Mouse (Mus musculus) intestine, postnatal 0 days (tissue): ENCODE measurements around the gene Ctsd. TPM values are rescaled to one million over a fixed set of nuclear protein-coding genes. Genes with fewer than 3 reads are reported as not detected.

Experiments
- ATAC-seq: fragments of 200-750 bp; cut with Nextera tagmentation; 2 replicates; pipeline ENCODE4 v1.8.0; 2017; ENCODE audit warnings: mild to moderate bottlenecking, moderate TSS enrichment, moderate library complexity
- H3K27ac ChIP-seq: fragments of 300-500 bp; sonication (generic); 2 replicates; pipeline ENCODE4 v1.5.1; 2014; ENCODE audit warnings: mild to moderate bottlenecking, low read depth, low read length, moderate library complexity
- H3K27me3 ChIP-seq: fragments of 300-500 bp; sonication (generic); replicated peaks from 2 replicates; pipeline ENCODE4 v1.6.1; 2014; ENCODE audit warnings: low read length, mixed read lengths; ENCODE audit not compliant: control insufficient read depth, insufficient read depth
- H3K36me3 ChIP-seq: fragments of 300-500 bp; sonication (generic); 2 replicates; pipeline ENCODE4 v1.6.1; 2014; ENCODE audit warnings: mild to moderate bottlenecking, moderate library complexity; ENCODE audit not compliant: control insufficient read depth, insufficient read depth
- H3K4me1 ChIP-seq: fragments of 300-500 bp; sonication (generic); replicated peaks from 2 replicates; pipeline ENCODE4 v1.6.1; 2014; ENCODE audit warnings: antibody characterized with exemption, low read length, mixed read lengths; ENCODE audit not compliant: control insufficient read depth, insufficient read depth
- H3K4me2 ChIP-seq: fragments of 300-500 bp; sonication (generic); replicated peaks from 2 replicates; pipeline ENCODE4 v1.6.1; 2014; ENCODE audit warnings: low read depth, mild to moderate bottlenecking, moderate library complexity
- H3K4me3 ChIP-seq: fragments of 300-500 bp; sonication (generic); 2 replicates; pipeline ENCODE4 v1.5.1; 2014; ENCODE audit warnings: low read depth, low read length
- H3K9ac ChIP-seq: fragments of 300-500 bp; sonication (generic); 2 replicates; pipeline ENCODE4 v1.6.1; 2014; ENCODE audit warnings: mild to moderate bottlenecking, low read depth, low read length
- H3K9me3 ChIP-seq: fragments of 300-500 bp; sonication (generic); 2 replicates; pipeline ENCODE4 v1.6.1; 2016; ENCODE audit warnings: mixed run types; ENCODE audit not compliant: control insufficient read depth
- CTCF ChIP-seq: sonication (generic); IDR thresholded peaks from 2 replicates; pipeline ENCODE4 v1.5.1; 2016; ENCODE audit warnings: low read depth, mild to moderate bottlenecking, control low read depth, antibody characterized with exemption, moderate library complexity
- WGBS: fragments of 180-500 bp; shearing (Covaris S2); extraction: QIAGEN DNeasy Blood & Tissue Kit; methylation state at CpG from one replicate; pipeline ENCODE4 v1.1.7; 2014; 5-methylcytosine and 5-hydroxymethylcytosine counted together
- polyA plus RNA-seq: library from polyadenylated mRNA; unstranded; fragments of >200 nt; fragmentation: Nextera tagmentation; extraction: Ambion mirVana; gene quantifications from 2 replicates; pipeline ENCODE4 v1.2.1, GENCODE M21; 2015

Gene Ctsd
- polyA plus RNA-seq, 1 experiment from 2014 or later = 496 TPM

DNA sequence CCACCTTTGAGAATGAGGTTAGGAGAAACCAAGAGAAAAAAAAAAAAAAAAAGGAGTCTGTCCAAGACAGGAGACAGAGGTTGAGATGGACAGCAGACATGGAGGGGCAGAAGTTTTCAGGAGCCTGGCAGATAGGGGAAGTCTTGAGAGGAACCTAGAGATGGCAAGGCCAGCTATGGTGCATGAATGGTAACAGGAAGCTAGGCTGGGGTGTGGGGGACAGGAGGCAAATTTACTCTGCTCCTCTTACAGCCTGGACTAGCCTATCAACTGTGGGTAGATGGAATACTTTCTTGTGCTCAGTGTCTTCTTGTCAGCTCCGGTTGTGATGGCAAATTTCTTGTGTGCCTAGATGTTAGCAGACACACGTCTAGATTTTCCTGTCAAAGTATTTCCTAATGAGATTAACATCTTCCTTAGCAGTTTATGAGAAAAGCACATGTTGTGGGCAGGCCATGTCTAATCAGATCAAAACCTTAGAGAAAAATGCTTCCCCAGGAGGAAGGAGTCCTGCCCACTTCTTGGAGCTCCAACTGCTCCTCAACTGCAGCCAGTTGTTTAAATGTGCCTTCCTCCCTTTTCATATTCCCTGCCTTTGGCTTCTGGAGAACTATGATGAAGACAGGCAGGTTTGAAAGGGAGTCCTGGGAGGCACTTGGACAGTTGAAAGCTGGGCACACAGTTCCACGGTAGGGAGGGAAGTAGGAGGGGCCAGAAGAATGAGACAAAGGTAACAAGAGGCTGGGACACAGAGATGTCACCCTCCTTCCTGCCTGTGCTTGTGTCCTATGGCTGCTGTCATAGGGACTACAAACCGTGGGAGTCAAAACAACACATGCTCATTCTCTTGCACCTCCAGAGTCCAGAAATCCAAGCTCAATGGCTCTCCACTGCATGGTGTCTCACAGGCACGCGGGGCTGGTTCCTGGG lies 6.7 kb upstream of the Ctsd start:
- H3K9ac ChIP-seq = no peak overlapping the region
- H3K27me3 ChIP-seq = no peaks in the 10 kb centered on the region
- H3K4me2 ChIP-seq = no peak overlapping the region
- H3K36me3 ChIP-seq = no peaks in the 10 kb centered on the region
- no peak for TF ChIP-seq CTCF
- H3K27ac ChIP-seq = no peak overlapping the region
- no peaks in the 10 kb centered on the region for H3K4me1 ChIP-seq
- H3K4me3 ChIP-seq = no peak overlapping the region
- no peak for ATAC-seq
- WGBS = 63% methylated on average over 6 of the region's 6 CpGs
- H3K9me3 ChIP-seq = no peaks in the 10 kb centered on the region

DNA sequence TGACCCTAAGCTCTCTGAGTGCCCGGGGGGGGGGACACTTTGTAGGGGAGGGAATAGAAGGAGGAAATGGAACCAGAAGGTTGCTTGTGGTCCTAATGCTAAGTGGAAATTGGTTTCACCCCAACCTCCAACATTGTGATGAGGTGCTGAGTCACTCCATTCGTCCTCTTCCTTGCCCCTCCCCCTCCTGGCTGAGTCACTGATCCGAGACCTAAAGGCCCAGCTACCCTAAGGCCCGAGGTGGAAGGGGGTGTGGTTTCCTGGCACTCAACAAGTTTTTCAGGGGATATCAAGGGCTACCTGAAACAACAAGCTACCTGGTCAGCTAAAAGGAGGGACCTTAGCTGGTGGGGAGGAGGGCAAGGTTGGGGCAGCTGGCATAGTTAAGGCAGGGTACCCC lies 5.4 kb upstream of the Ctsd start:
- WGBS = 24% methylated on average over 4 of the region's 4 CpGs
- no peaks in the 10 kb centered on the region for H3K4me1 ChIP-seq
- H3K27ac ChIP-seq = no peak overlapping the region
- H3K9ac ChIP-seq = no peak overlapping the region
- TF ChIP-seq CTCF = no peak
- no peaks in the 10 kb centered on the region for H3K36me3 ChIP-seq
- H3K4me3 ChIP-seq = no peak overlapping the region
- H3K4me2 ChIP-seq = no peak overlapping the region
- H3K9me3 ChIP-seq = no peaks in the 10 kb centered on the region
- ATAC-seq = no peak
- H3K27me3 ChIP-seq = no peaks in the 10 kb centered on the region

DNA sequence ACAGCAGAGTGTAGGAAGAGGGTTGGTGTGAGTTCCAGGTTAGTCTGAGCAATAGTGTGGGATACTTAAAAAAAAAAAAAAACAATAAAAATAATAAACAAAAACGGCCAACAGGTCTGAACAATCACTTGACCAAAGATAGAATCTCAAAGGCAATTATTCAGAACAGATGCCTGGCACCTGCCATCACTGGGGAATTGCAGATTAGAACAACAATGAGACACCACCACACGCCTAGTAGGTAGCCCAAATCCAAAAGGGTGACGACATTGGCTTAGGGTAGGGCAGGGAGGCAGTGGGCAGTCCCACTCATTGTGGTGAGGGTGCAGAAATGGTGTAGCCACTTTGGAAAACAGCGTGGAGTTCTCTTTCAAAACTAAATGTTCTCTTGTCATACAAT lies 3.8 kb upstream of the Ctsd start:
- no peak for ATAC-seq
- Histone ChIP-seq H3K36me3 (no peaks in the 10 kb centered on the region), H3K9ac (no peak overlapping the region), H3K4me2 (no peak overlapping the region), H3K9me3 (no peaks in the 10 kb centered on the region), H3K4me3 (no peak overlapping the region), H3K4me1 (peaks cover under 1% of the 10 kb centered on the region; the same call in 1 of the 2 replicates), H3K27ac (no peak overlapping the region), H3K27me3 (no peaks in the 10 kb centered on the region)
- 58% methylated on average over 4 of the region's 4 CpGs for WGBS
- no peak for TF ChIP-seq CTCF

DNA sequence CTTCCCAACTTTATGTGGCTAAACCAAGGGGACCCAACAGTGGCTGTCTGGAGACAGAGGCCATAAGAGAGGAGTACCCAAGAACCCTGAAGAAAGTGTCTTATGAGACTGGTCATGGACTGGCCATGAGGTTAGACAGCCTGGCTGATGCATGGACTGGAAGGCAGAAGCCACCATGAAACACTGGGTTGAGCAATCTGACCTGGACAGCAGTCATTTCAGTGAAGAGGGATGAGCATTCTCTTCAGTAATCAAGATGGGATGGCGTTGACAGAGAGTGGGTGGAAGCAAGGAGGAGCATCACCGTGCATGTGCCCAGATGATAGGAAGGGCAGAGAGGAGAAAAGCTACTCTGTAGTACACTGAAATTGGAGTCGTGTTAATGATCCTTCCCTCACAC lies 3.3 kb upstream of the Ctsd start:
- Histone ChIP-seq H3K9me3 (no peaks in the 10 kb centered on the region), H3K4me2 (no peak overlapping the region), H3K9ac (no peak overlapping the region), H3K36me3 (no peaks in the 10 kb centered on the region), H3K4me3 (no peak overlapping the region), H3K4me1 (peaks cover 6% of the 10 kb centered on the region), H3K27ac (no peak overlapping the region), H3K27me3 (no peaks in the 10 kb centered on the region)
- no peak for TF ChIP-seq CTCF
- WGBS = 73% methylated on average over 3 of the region's 3 CpGs
- ATAC-seq = no peak

DNA sequence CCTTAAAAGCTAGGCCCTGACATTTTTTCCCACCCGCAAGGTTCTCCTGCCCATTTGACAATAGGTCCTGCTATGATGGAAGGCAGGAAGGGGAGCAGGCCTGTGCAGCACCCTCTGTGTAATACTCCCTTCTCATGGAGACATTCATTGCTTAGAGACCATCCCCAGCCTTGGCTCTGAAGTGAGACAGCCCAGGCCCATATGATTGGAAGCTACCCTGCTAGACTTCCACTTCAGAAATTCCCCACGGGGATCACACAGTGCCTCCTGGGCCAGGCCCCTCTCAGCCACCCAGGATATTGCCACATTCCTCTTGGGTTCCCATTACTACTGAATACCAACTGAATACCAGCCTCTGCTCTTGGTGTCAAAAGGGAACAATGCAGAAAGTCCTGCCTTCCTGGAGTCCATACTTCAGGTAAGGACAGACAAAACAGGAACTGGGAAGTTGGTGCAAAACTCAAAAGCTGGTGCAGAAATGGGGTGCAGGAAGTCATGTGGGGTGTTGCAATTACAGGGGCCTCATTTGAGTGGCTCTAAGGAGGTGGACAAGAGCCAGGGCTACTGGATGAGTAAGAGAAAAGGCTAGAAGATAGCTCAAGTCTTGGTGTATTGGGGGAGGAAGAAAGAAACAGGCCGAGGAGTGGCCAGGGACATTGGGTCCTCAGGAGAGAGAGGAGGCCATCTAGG lies 2.3 kb upstream of the Ctsd start:
- Histone ChIP-seq H3K27ac (no peak overlapping the region), H3K4me2 (no peak overlapping the region), H3K27me3 (no peaks in the 10 kb centered on the region), H3K36me3 (peaks cover 5% of the 10 kb centered on the region), H3K9me3 (no peaks in the 10 kb centered on the region), H3K4me3 (no peak overlapping the region), H3K9ac (no peak overlapping the region), H3K4me1 (peaks cover 9% of the 10 kb centered on the region)
- no peak for ATAC-seq
- TF ChIP-seq CTCF = no peak
- 87% methylated on average over 3 of the region's 3 CpGs for WGBS

DNA sequence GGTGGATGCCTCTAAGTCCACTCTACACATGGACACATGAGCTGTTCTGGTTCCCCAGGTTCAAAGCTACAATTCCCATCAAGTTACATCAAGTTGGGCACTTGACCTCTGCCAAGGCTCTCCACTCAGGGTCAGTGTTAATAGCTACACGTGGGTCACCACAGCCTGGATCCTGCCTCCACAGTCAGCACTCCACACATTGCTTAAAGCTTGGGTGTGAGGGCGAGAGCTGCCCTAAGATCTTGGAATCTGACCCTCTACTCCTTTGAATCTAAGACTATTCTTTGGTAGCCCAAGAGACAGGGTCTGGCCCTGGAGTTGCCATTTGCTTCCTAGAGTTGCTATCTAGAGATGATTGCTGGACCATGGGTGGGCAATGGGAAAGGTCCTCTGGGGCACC lies 902 bp upstream of the Ctsd start:
- no peak overlapping the region for H3K4me3 ChIP-seq
- no peak overlapping the region for H3K4me2 ChIP-seq
- WGBS = 97% methylated on average over 2 of the region's 2 CpGs
- H3K27me3 ChIP-seq = no peaks in the 10 kb centered on the region
- peaks cover 18% of the 10 kb centered on the region for H3K36me3 ChIP-seq
- TF ChIP-seq CTCF = no peak
- ATAC-seq = no peak
- peaks cover 9% of the 10 kb centered on the region for H3K4me1 ChIP-seq
- no peaks in the 10 kb centered on the region for H3K9me3 ChIP-seq
- H3K9ac ChIP-seq = no peak overlapping the region
- no peak overlapping the region for H3K27ac ChIP-seq
